Mouse (Mus musculus) CD8-positive naive resting alpha-beta T cell, adult 2 months (primary cell): Measurements from ENCODE around the gene Tnfrsf4.

Source experiments
- DNase-seq, 2 experiments: peaks; one replicate each; pipeline ENCODE4 v3.0.0; 2022; ENCODE audit warnings: low read depth in 2 of 2, low spot score in 2 of 2

Tnfrsf4 gene

DNA sequence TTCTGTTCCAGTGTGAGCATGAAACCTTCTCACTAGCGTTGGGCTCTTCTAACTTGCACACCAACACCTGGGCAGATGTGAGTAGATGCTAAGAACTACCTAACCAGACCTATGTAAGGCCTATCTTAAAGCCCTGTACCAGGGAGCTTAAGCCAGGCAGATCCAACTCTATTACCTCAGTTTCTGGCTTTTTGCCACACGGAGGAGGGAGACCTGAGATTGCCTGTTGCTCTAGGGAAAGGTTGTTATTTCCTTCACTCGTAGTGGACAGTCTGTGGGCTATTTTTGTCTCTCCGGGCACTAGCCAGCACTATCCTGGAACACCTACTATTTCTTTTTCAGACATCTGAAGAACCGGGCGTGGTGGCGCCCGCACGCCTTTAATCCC is 50.9 kb downstream of the Tnfrsf4 start:
- DNase-seq, result no peak

DNA sequence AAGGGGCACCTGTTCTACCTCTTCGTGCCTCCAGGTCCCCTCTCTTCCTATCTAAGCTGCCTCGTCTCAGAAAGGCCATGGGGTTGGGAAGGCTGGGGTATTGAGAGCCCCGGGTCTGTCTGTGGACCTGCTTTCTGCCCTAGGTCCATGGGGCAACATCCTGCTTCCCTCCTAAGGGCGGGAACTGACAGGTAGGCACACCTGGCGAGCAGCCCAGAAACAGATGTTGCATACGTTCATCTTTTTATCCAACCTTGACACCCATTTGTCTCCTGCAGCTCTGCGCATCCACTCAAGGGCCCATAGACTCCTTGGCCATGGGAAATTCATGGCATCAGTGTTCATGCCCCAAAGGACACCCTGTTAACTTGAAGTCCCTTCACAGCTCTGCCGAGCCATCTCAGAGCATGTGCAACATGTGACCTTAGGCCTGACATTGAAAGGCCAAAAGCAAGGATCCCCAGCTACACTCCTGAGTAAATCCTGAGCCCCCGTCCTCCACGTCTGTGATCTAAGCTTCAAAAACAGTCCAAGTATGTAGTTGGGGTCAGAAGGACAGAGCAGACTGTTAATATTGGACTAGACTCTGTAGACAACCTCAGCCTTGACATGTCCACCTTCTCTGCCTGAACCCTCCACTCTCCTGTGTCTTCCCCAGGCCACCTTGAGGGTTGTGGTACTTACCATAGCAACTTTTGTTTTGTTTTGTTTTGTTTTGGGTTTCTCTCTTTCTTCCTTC is 51.7 kb downstream of the Tnfrsf4 start:
- DNase-seq, result no peak
